Mouse (Mus musculus): ENCODE results near the gene Rho.

DNA sequence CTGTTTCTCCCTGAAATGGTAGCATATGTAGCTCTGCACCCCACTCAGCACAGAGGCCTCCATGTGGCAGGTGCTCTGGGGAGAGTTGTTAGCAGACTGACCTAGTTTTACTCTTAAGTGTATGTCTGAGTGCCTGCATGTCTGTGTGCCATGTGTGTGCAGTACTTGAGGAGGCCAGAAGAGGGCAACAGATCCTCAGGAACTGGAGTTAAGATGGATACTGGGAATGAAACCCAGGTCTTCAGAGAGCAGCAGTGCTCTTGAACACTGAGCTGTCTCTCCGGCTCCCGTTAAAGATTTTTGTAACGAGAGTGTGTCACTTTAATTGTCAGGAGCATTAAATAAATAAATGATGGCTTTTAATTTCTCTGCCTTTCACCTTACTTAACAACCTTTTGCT, 43.3 kb upstream of the Rho start:
- no peak for TF ChIP-seq EP300 (IDR thresholded peaks at IDR 0.05; ENCODE audit: low read depth in 1 of 2, low read length in 2 of 2)
- no peak for TF ChIP-seq POLR2A (IDR thresholded peaks at IDR 0.05; ENCODE audit: control insufficient read depth in 1 of 2, insufficient read depth in 1 of 2, low read depth in 1 of 2, low read length in 2 of 2, poor library complexity in 1 of 2)
- TF ChIP-seq POLR2AphosphoS5 (IDR thresholded peaks at IDR 0.05; ENCODE audit: borderline replicate concordance, low read depth, low read length) = no peak
- TF ChIP-seq USF1 (IDR thresholded peaks at IDR 0.05; ENCODE audit: low read depth, low read length) = no peak
- TF ChIP-seq MAZ (IDR thresholded peaks at IDR 0.05; ENCODE audit: low read depth, low read length) = no peak
- TF ChIP-seq SIN3A (IDR thresholded peaks at IDR 0.05; ENCODE audit: low read length) = peak; percentile 22; the same call in 1 of the 2 replicates
- TF ChIP-seq RCOR1 (IDR thresholded peaks at IDR 0.05; ENCODE audit: low read depth, low read length) = no peak
- peak; percentile 24; the same call in 1 of the 2 replicates for TF ChIP-seq MAX (IDR thresholded peaks at IDR 0.05; ENCODE audit: low read length)
- no peak for TF ChIP-seq POLR2AphosphoS2 (IDR thresholded peaks at IDR 0.05; ENCODE audit: low read length)
- TF ChIP-seq CTCF (IDR thresholded peaks at IDR 0.05 in 2 of 3, conservative IDR thresholded peaks at IDR 0.05 in 1 of 3; ENCODE audit: control insufficient read depth in 1 of 3, insufficient read depth in 1 of 3, low read depth in 2 of 3, low read length in 3 of 3, poor library complexity in 1 of 3, severe bottlenecking in 1 of 3) = peak; percentile 74 to 88 (median 85)
